Mouse (Mus musculus) stomach, embryonic 16.5 days (tissue): Measurements from ENCODE around the gene Smad6. TPM values are rescaled to one million over a fixed set of nuclear protein-coding genes. Genes with fewer than 3 reads are reported as not detected.

Experiments
- polyA plus RNA-seq: library from polyadenylated mRNA; unstranded; fragments of >200 nt; fragmentation: Nextera tagmentation; extraction: Ambion mirVana; gene quantifications from 2 replicates; pipeline ENCODE4 v1.2.1, GENCODE M21; 2015

Gene Smad6
- polyA plus RNA-seq, 1 experiment from 2014 or later: 3.3 TPM

Other genes with a start within 250 kb of the Smad6 start
- gene Lctl, start 95.1 kb upstream of the Smad6 start, polyA plus RNA-seq: 0.23 TPM in 1 of 2 replicates, not detected in the other
- 21.4 and 22.6 TPM in 2 replicates for gene Zwilch, start 151.0 kb upstream of the Smad6 start, polyA plus RNA-seq
- gene Rpl4, start 151.3 kb upstream of the Smad6 start, polyA plus RNA-seq: 1,104 and 1,145 TPM in 2 replicates
- 30.7 and 33.7 TPM in 2 replicates for gene Snapc5, start 157.2 kb upstream of the Smad6 start, polyA plus RNA-seq
- 2.8 and 3.6 TPM in 2 replicates for gene Uchl4, start 213.1 kb upstream of the Smad6 start, polyA plus RNA-seq
- 80.7 and 80.9 TPM in 2 replicates for gene Map2k1, start 231.6 kb upstream of the Smad6 start, polyA plus RNA-seq